Mouse (Mus musculus): ENCODE results near the gene Ppp2r1b. TPM values are rescaled to one million over a fixed set of nuclear protein-coding genes. Genes with fewer than 3 reads are reported as not detected.

Gene Ppp2r1b
- polyA plus RNA-seq, 1 experiment, result 13.0 TPM

GRCm38 (mm10) chr9:50809146-50809545, 36.0 kb upstream of the Ppp2r1b start:
- H3K4me3 ChIP-seq (ENCODE audit: insufficient read depth, low read depth, low read length), result no peak overlapping the region
- DNase-seq, result no peak
- no peaks in the 10 kb centered on the region for H3K4me1 ChIP-seq (ENCODE audit: control insufficient read depth, insufficient read depth, low read length)
- no peaks in the 10 kb centered on the region for H3K27me3 ChIP-seq (replicated peaks; ENCODE audit: control insufficient read depth, insufficient read depth, low read length)
- TF ChIP-seq POLR2A (IDR thresholded peaks at IDR 0.05; ENCODE audit: low read depth, low read length) (no peak), CTCF (conservative IDR thresholded peaks at IDR 0.05; ENCODE audit: insufficient read depth, insufficient read length, low read depth, low read length) (no peak)
- WGBS, result 85% methylated on average over 13 of the region's 13 CpGs
- H3K36me3 ChIP-seq (ENCODE audit: control insufficient read depth, insufficient read depth, low read length), result no peaks in the 10 kb centered on the region; the same call in 1 of the 2 replicates
- no peak overlapping the region for H3K27ac ChIP-seq (ENCODE audit: insufficient read depth, low read depth, low read length)

GRCm38 (mm10) chr9:50811187-50811586, 33.9 kb upstream of the Ppp2r1b start:
- WGBS, result 92% methylated on average over 7 of the region's 7 CpGs
- Histone ChIP-seq H3K4me3 (ENCODE audit: insufficient read depth, low read depth, low read length) (no peak overlapping the region), H3K27me3 (replicated peaks; ENCODE audit: control insufficient read depth, insufficient read depth, low read length) (no peaks in the 10 kb centered on the region), H3K36me3 (ENCODE audit: control insufficient read depth, insufficient read depth, low read length) (no peaks in the 10 kb centered on the region; the same call in 1 of the 2 replicates), H3K4me1 (ENCODE audit: control insufficient read depth, insufficient read depth, low read length) (no peaks in the 10 kb centered on the region), H3K27ac (ENCODE audit: insufficient read depth, low read depth, low read length) (no peak overlapping the region)
- TF ChIP-seq CTCF (conservative IDR thresholded peaks at IDR 0.05; ENCODE audit: insufficient read depth, insufficient read length, low read depth, low read length) (no peak), POLR2A (IDR thresholded peaks at IDR 0.05; ENCODE audit: low read depth, low read length) (no peak)
- no peak for DNase-seq

GRCm38 (mm10) chr9:50811746-50812145, 33.4 kb upstream of the Ppp2r1b start:
- Histone ChIP-seq H3K4me3 (ENCODE audit: insufficient read depth, low read depth, low read length) (no peak overlapping the region), H3K27ac (ENCODE audit: insufficient read depth, low read depth, low read length) (no peak overlapping the region), H3K27me3 (replicated peaks; ENCODE audit: control insufficient read depth, insufficient read depth, low read length) (no peaks in the 10 kb centered on the region), H3K36me3 (ENCODE audit: control insufficient read depth, insufficient read depth, low read length) (no peaks in the 10 kb centered on the region; the same call in 1 of the 2 replicates), H3K4me1 (ENCODE audit: control insufficient read depth, insufficient read depth, low read length) (no peaks in the 10 kb centered on the region)
- 90% methylated on average over 2 of the region's 2 CpGs for WGBS
- no peak for TF ChIP-seq CTCF (conservative IDR thresholded peaks at IDR 0.05; ENCODE audit: insufficient read depth, insufficient read length, low read depth, low read length)
- no peak for TF ChIP-seq POLR2A (IDR thresholded peaks at IDR 0.05; ENCODE audit: low read depth, low read length)
- DNase-seq, result no peak

GRCm38 (mm10) chr9:50813796-50814195, 31.3 kb upstream of the Ppp2r1b start:
- no peak overlapping the region for H3K27ac ChIP-seq (ENCODE audit: insufficient read depth, low read depth, low read length)
- H3K4me3 ChIP-seq (ENCODE audit: insufficient read depth, low read depth, low read length), result no peak overlapping the region
- TF ChIP-seq CTCF (conservative IDR thresholded peaks at IDR 0.05; ENCODE audit: insufficient read depth, insufficient read length, low read depth, low read length), result no peak
- TF ChIP-seq POLR2A (IDR thresholded peaks at IDR 0.05; ENCODE audit: low read depth, low read length), result no peak
- WGBS, result 95% methylated on average over 5 of the region's 5 CpGs
- DNase-seq, result no peak
- H3K4me1 ChIP-seq (ENCODE audit: control insufficient read depth, insufficient read depth, low read length), result no peaks in the 10 kb centered on the region
- no peaks in the 10 kb centered on the region for H3K27me3 ChIP-seq (replicated peaks; ENCODE audit: control insufficient read depth, insufficient read depth, low read length)
- H3K36me3 ChIP-seq (ENCODE audit: control insufficient read depth, insufficient read depth, low read length), result no peaks in the 10 kb centered on the region; the same call in 1 of the 2 replicates

- no peak overlapping the region for H3K27ac ChIP-seq (ENCODE audit: insufficient read depth, low read depth, low read length)
- no peak for TF ChIP-seq POLR2A (IDR thresholded peaks at IDR 0.05; ENCODE audit: low read depth, low read length)
- TF ChIP-seq CTCF (conservative IDR thresholded peaks at IDR 0.05; ENCODE audit: insufficient read depth, insufficient read length, low read depth, low read length), result no peak
- no peak for DNase-seq
- 96% methylated on average over 4 of the region's 4 CpGs for WGBS
- no peaks in the 10 kb centered on the region for H3K4me1 ChIP-seq (ENCODE audit: control insufficient read depth, insufficient read depth, low read length)
- no peaks in the 10 kb centered on the region for H3K27me3 ChIP-seq (replicated peaks; ENCODE audit: control insufficient read depth, insufficient read depth, low read length)
- H3K4me3 ChIP-seq (ENCODE audit: insufficient read depth, low read depth, low read length), result no peak overlapping the region
- no peaks in the 10 kb centered on the region; the same call in 1 of the 2 replicates for H3K36me3 ChIP-seq (ENCODE audit: control insufficient read depth, insufficient read depth, low read length)
These were observed 29.4 kb upstream of the Ppp2r1b start for GRCm38 (mm10) chr9:50815666-50816065.

- TF ChIP-seq POLR2A (IDR thresholded peaks at IDR 0.05; ENCODE audit: low read depth, low read length) (no peak), CTCF (conservative IDR thresholded peaks at IDR 0.05; ENCODE audit: insufficient read depth, insufficient read length, low read depth, low read length) (no peak)
- H3K36me3 ChIP-seq (ENCODE audit: control insufficient read depth, insufficient read depth, low read length), result no peaks in the 10 kb centered on the region; the same call in 1 of the 2 replicates
- H3K27me3 ChIP-seq (replicated peaks; ENCODE audit: control insufficient read depth, insufficient read depth, low read length), result no peaks in the 10 kb centered on the region
- H3K4me1 ChIP-seq (ENCODE audit: control insufficient read depth, insufficient read depth, low read length), result no peaks in the 10 kb centered on the region
- no peak for DNase-seq
- H3K4me3 ChIP-seq (ENCODE audit: insufficient read depth, low read depth, low read length), result no peak overlapping the region
- H3K27ac ChIP-seq (ENCODE audit: insufficient read depth, low read depth, low read length), result no peak overlapping the region
- 97% methylated on average over 1 of the region's 1 CpGs for WGBS
These were observed 28.6 kb upstream of the Ppp2r1b start for GRCm38 (mm10) chr9:50816512-50816911.

- no peak overlapping the region for H3K27ac ChIP-seq (ENCODE audit: insufficient read depth, low read depth, low read length)
- H3K36me3 ChIP-seq (ENCODE audit: control insufficient read depth, insufficient read depth, low read length), result no peaks in the 10 kb centered on the region; the same call in 1 of the 2 replicates
- TF ChIP-seq POLR2A (IDR thresholded peaks at IDR 0.05; ENCODE audit: low read depth, low read length), result no peak
- no peak for TF ChIP-seq CTCF (conservative IDR thresholded peaks at IDR 0.05; ENCODE audit: insufficient read depth, insufficient read length, low read depth, low read length)
- H3K4me3 ChIP-seq (ENCODE audit: insufficient read depth, low read depth, low read length), result no peak overlapping the region
- H3K27me3 ChIP-seq (replicated peaks; ENCODE audit: control insufficient read depth, insufficient read depth, low read length), result no peaks in the 10 kb centered on the region
- 93% methylated on average over 6 of the region's 6 CpGs for WGBS
- H3K4me1 ChIP-seq (ENCODE audit: control insufficient read depth, insufficient read depth, low read length), result no peaks in the 10 kb centered on the region
- DNase-seq, result no peak
These were observed 27.1 kb upstream of the Ppp2r1b start for GRCm38 (mm10) chr9:50818050-50818449.
